Mouse (Mus musculus) heart, embryonic 14.5 days (tissue): Measurements from ENCODE around the gene Lsmem1. TPM values are rescaled to one million over a fixed set of nuclear protein-coding genes. Genes with fewer than 3 reads are reported as not detected.

Experiments used
- ATAC-seq: fragments of 200-750 bp; cut with Nextera tagmentation; 2 replicates; pipeline ENCODE4 v1.8.0; 2017; ENCODE audit warnings: low read depth, moderate TSS enrichment; ENCODE audit not compliant: insufficient number of reproducible peaks, insufficient read depth, low FRiP score
- H3K27ac ChIP-seq, 2 experiments: fragments of 200-500 bp in 1 of 2; fragments of 300-500 bp in 1 of 2; sonication (generic) in 1 of 2; replicated peaks in 1 of 2; 2 replicates each; pipeline ENCODE4 v1.5.1; 2012 to 2014; ENCODE audit warnings: low read depth in 2 of 2, low read length in 2 of 2, control low read depth in 1 of 2, mild to moderate bottlenecking in 1 of 2, mixed read lengths in 1 of 2; ENCODE audit not compliant: control insufficient read depth in 1 of 2, insufficient read depth in 1 of 2
- H3K27me3 ChIP-seq: fragments of 300-500 bp; sonication (generic); 2 replicates; pipeline ENCODE4 v1.6.1; 2014; ENCODE audit warnings: mild to moderate bottlenecking, low read length, control low read depth; ENCODE audit not compliant: control insufficient read depth, insufficient read depth
- H3K36me3 ChIP-seq: fragments of 300-500 bp; sonication (generic); 2 replicates; pipeline ENCODE4 v1.6.1; 2014; ENCODE audit warnings: mild to moderate bottlenecking, control low read depth, low read length, mixed read lengths; ENCODE audit not compliant: control insufficient read depth, insufficient read depth
- H3K4me1 ChIP-seq, 2 experiments: fragments of 200-500 bp in 1 of 2; fragments of 300-500 bp in 1 of 2; sonication (generic) in 1 of 2; 2 replicates each; pipeline ENCODE4 v1.6.1; 2012 to 2014; ENCODE audit warnings: low read length in 2 of 2, control low read depth in 1 of 2, mixed read lengths in 1 of 2; ENCODE audit not compliant: control insufficient read depth in 2 of 2, insufficient read depth in 2 of 2
- H3K4me2 ChIP-seq: fragments of 300-500 bp; sonication (generic); 2 replicates; pipeline ENCODE4 v1.6.1; 2014; ENCODE audit warnings: mild to moderate bottlenecking, low read length
- H3K4me3 ChIP-seq, 2 experiments: fragments of 200-500 bp in 1 of 2; fragments of 300-500 bp in 1 of 2; sonication (generic) in 1 of 2; 2 replicates each; pipeline ENCODE4 v1.5.1; 2012 to 2014; ENCODE audit warnings: low read length in 2 of 2, mild to moderate bottlenecking in 2 of 2, control low read depth in 1 of 2, low read depth in 1 of 2, moderate library complexity in 1 of 2; ENCODE audit not compliant: control insufficient read depth in 1 of 2, insufficient read depth in 1 of 2
- H3K9ac ChIP-seq: fragments of 300-500 bp; sonication (generic); 2 replicates; pipeline ENCODE4 v1.6.1; 2014; ENCODE audit warnings: mild to moderate bottlenecking, low read length
- H3K9me3 ChIP-seq: fragments of 300-500 bp; sonication (generic); 2 replicates; pipeline ENCODE4 v1.6.1; 2016; ENCODE audit warnings: low read length, control low read depth; ENCODE audit not compliant: control insufficient read depth
- WGBS: fragments of 180-500 bp; shearing (Covaris S2); extraction: QIAGEN DNeasy Blood & Tissue Kit; methylation state at CpG from one replicate; pipeline ENCODE4 v1.1.7; 2014; 5-methylcytosine and 5-hydroxymethylcytosine counted together
- polyA plus RNA-seq: library from polyadenylated mRNA; unstranded; fragments of >200 nt; fragmentation: Nextera tagmentation; extraction: Ambion mirVana; gene quantifications from 2 replicates; pipeline ENCODE4 v1.2.1, GENCODE M21; 2014

Lsmem1 gene
- polyA plus RNA-seq, 1 experiment from 2014 or later, result 39.3 TPM

- Histone ChIP-seq H3K9ac (no peak overlapping the region), H3K4me2 (no peak overlapping the region), H3K4me3 (no peak overlapping the region), H3K36me3 (no peaks in the 10 kb centered on the region), H3K27me3 (no peaks in the 10 kb centered on the region), H3K4me1 (no peaks in the 10 kb centered on the region), H3K9me3 (no peaks in the 10 kb centered on the region), H3K27ac (no peak overlapping the region)
- 69% methylated on average over 2 of the region's 2 CpGs for WGBS
- ATAC-seq, result no peak
These were observed 38.5 kb downstream of the Lsmem1 start for GRCm38 (mm10) chr12:40160777-40161176.

- Histone ChIP-seq H3K9me3 (no peaks in the 10 kb centered on the region), H3K27ac (no peak overlapping the region), H3K9ac (no peak overlapping the region), H3K4me3 (no peak overlapping the region), H3K27me3 (no peaks in the 10 kb centered on the region), H3K36me3 (no peaks in the 10 kb centered on the region), H3K4me1 (peaks cover 0 to 3% of the 10 kb centered on the region in 2 experiments; a peak in 1 of 4 replicates), H3K4me2 (no peak overlapping the region)
- ATAC-seq, result no peak
- WGBS, result 88% methylated on average over 6 of the region's 6 CpGs
These were observed 45.1 kb downstream of the Lsmem1 start for GRCm38 (mm10) chr12:40154188-40154587.

GRCm38 (mm10) chr12:40152353-40153069 is 46.8 kb downstream of the Lsmem1 start:
- Histone ChIP-seq H3K27ac (no peak overlapping the region), H3K4me3 (no peak overlapping the region), H3K9ac (no peak overlapping the region), H3K9me3 (no peaks in the 10 kb centered on the region), H3K27me3 (no peaks in the 10 kb centered on the region), H3K4me1 (peaks cover 0 to 3% of the 10 kb centered on the region in 2 experiments; a peak in 1 of 4 replicates), H3K36me3 (no peaks in the 10 kb centered on the region), H3K4me2 (no peak overlapping the region)
- ATAC-seq, result no peak
- 45% methylated on average over 8 of the region's 8 CpGs for WGBS

- H3K4me3 ChIP-seq, result no peak overlapping the region
These were observed 52.0 kb downstream of the Lsmem1 start for GRCm38 (mm10) chr12:40147319-40147718.

GRCm38 (mm10) chr12:40146510-40146909 is 52.8 kb downstream of the Lsmem1 start:
- Histone ChIP-seq H3K4me3 (no peak overlapping the region), H3K9ac (no peak overlapping the region), H3K36me3 (no peaks in the 10 kb centered on the region), H3K9me3 (no peaks in the 10 kb centered on the region), H3K27ac (no peak overlapping the region), H3K27me3 (no peaks in the 10 kb centered on the region), H3K4me2 (no peak overlapping the region), H3K4me1 (no peaks in the 10 kb centered on the region)
- ATAC-seq, result no peak
- WGBS, result 73% methylated on average over 5 of the region's 5 CpGs

More at GRCm38 (mm10) chr12:40147319-40147718, 52.0 kb downstream of the Lsmem1 start:
- Histone ChIP-seq H3K27me3 (no peaks in the 10 kb centered on the region), H3K4me2 (no peak overlapping the region), H3K9me3 (no peaks in the 10 kb centered on the region), H3K9ac (no peak overlapping the region), H3K36me3 (no peaks in the 10 kb centered on the region), H3K4me1 (no peaks in the 10 kb centered on the region), H3K27ac (no peak overlapping the region)
- 55% methylated on average over 4 of the region's 4 CpGs for WGBS
- ATAC-seq, result no peak

- no peaks in the 10 kb centered on the region for H3K27me3 ChIP-seq
- H3K36me3 ChIP-seq, result no peaks in the 10 kb centered on the region
- ATAC-seq, result no peak
- no peak overlapping the region for H3K4me3 ChIP-seq
- H3K4me2 ChIP-seq, result no peak overlapping the region
- peaks cover 4% of the 10 kb centered on the region; the same call in 1 of the 2 replicates for H3K9me3 ChIP-seq
- H3K4me1 ChIP-seq, result no peaks in the 10 kb centered on the region
- H3K9ac ChIP-seq, result no peak overlapping the region
- no peak overlapping the region for H3K27ac ChIP-seq
- WGBS, result 71% methylated on average over 5 of the region's 5 CpGs
These were observed 58.6 kb downstream of the Lsmem1 start for GRCm38 (mm10) chr12:40140706-40141105.

GRCm38 (mm10) chr12:40139484-40140245 is 59.6 kb downstream of the Lsmem1 start:
- Histone ChIP-seq H3K4me1 (no peaks in the 10 kb centered on the region), H3K36me3 (no peaks in the 10 kb centered on the region), H3K4me3 (no peak overlapping the region), H3K27me3 (no peaks in the 10 kb centered on the region), H3K9me3 (peaks cover 4% of the 10 kb centered on the region; the same call in 1 of the 2 replicates), H3K9ac (no peak overlapping the region), H3K27ac (no peak overlapping the region), H3K4me2 (no peak overlapping the region)
- no peak for ATAC-seq
- WGBS, result 80% methylated on average over 8 of the region's 8 CpGs
